Mouse (Mus musculus): ENCODE measurements around the gene Naxd.

Gene Naxd

GRCm38 (mm10) chr8:11556691-11557423 is 59.6 kb downstream of the Naxd start:
- DNase-seq (ENCODE audit: low spot score): peak; percentile 24

- DNase-seq (ENCODE audit: low spot score): peak; percentile 29
Observed at GRCm38 (mm10) chr8:11557424-11557767, 60.1 kb downstream of the Naxd start.

GRCm38 (mm10) chr8:11557768-11558629 is 60.7 kb downstream of the Naxd start:
- peak; percentile 94 for DNase-seq (ENCODE audit: low spot score)

- DNase-seq (ENCODE audit: low spot score): no peak
Observed at GRCm38 (mm10) chr8:11559511-11559910, 62.2 kb downstream of the Naxd start.

- DNase-seq (ENCODE audit: low spot score): no peak
Observed at GRCm38 (mm10) chr8:11560220-11560619, 62.9 kb downstream of the Naxd start.

GRCm38 (mm10) chr8:11564236-11564635 is 66.9 kb downstream of the Naxd start:
- no peak for DNase-seq (ENCODE audit: low spot score)

Measured in left cerebral cortex, adult 11 months (tissue).